Mouse (Mus musculus): ENCODE data around the gene Sprn.
A peak's percentile ranks its signal among the peaks of the same experiment; 100 is the strongest.
"Not testable (repeated sequence)": the region's sequence is repeated elsewhere in the genome, so short reads cannot be mapped to it uniquely, and the experiment has no call there.

Gene Sprn

GRCm38 (mm10) chr7:140144550-140144949 is 10.1 kb downstream of the Sprn start:
- DNase-seq (ENCODE audit: low read depth, low spot score): no peak

- DNase-seq (ENCODE audit: low read depth, low spot score): peak; percentile 77
Observed at GRCm38 (mm10) chr7:140141350-140141749, 13.3 kb downstream of the Sprn start.

- no peak for DNase-seq (ENCODE audit: low read depth, low spot score)
Observed at GRCm38 (mm10) chr7:140138021-140138310, 16.7 kb downstream of the Sprn start.

- peak; percentile 95 for DNase-seq (ENCODE audit: low read depth, low spot score)
Observed at GRCm38 (mm10) chr7:140137135-140138020, 17.3 kb downstream of the Sprn start, which contains the start of gene Mtg1. TSS of gene Mtg1 (plus strand) at chr7:140137564.

- no peak for DNase-seq (ENCODE audit: low read depth, low spot score)
Observed at GRCm38 (mm10) chr7:140135106-140135770, 19.4 kb downstream of the Sprn start.

GRCm38 (mm10) chr7:140134033-140134432 is 20.6 kb downstream of the Sprn start:
- not testable (repeated sequence) for DNase-seq (ENCODE audit: low read depth, low spot score)

- not testable (repeated sequence) for DNase-seq (ENCODE audit: low read depth, low spot score)
Observed at GRCm38 (mm10) chr7:140132184-140132583, 22.5 kb downstream of the Sprn start.

- DNase-seq (ENCODE audit: low read depth, low spot score): no peak
Observed at GRCm38 (mm10) chr7:140127911-140128310, 26.8 kb downstream of the Sprn start.

- no peak for DNase-seq (ENCODE audit: low read depth, low spot score)
Observed at GRCm38 (mm10) chr7:140126934-140127333, 27.7 kb downstream of the Sprn start.

- DNase-seq (ENCODE audit: low read depth, low spot score): no peak
Observed at GRCm38 (mm10) chr7:140126022-140126350, 28.7 kb downstream of the Sprn start.

- peak; percentile 90 for DNase-seq (ENCODE audit: low read depth, low spot score)
Observed at GRCm38 (mm10) chr7:140125278-140126021, 29.2 kb downstream of the Sprn start.

GRCm38 (mm10) chr7:140124382-140124781 is 30.3 kb downstream of the Sprn start:
- DNase-seq (ENCODE audit: low read depth, low spot score): no peak

- no peak for DNase-seq (ENCODE audit: low read depth, low spot score)
Observed at GRCm38 (mm10) chr7:140122765-140123164, 31.9 kb downstream of the Sprn start.

GRCm38 (mm10) chr7:140121338-140121910 is 33.3 kb downstream of the Sprn start:
- DNase-seq (ENCODE audit: low read depth, low spot score): no peak

GRCm38 (mm10) chr7:140120484-140120883 is 34.2 kb downstream of the Sprn start:
- DNase-seq (ENCODE audit: low read depth, low spot score): no peak

GRCm38 (mm10) chr7:140116329-140117054 is 38.2 kb downstream of the Sprn start, which contains the start of gene Echs1:
TSS of gene Echs1 (minus strand) at chr7:140116476.
- DNase-seq (ENCODE audit: low read depth, low spot score): peak; percentile 91

- peak; percentile 18 for DNase-seq (ENCODE audit: low read depth, low spot score)
Observed at GRCm38 (mm10) chr7:140115583-140116328, 38.9 kb downstream of the Sprn start, which contains the start of gene Paox. TSS of gene Paox (plus strand) at chr7:140115799.

GRCm38 (mm10) chr7:140111943-140112342 is 42.7 kb downstream of the Sprn start:
- DNase-seq (ENCODE audit: low read depth, low spot score): no peak

- DNase-seq (ENCODE audit: low read depth, low spot score): no peak
Observed at GRCm38 (mm10) chr7:140104009-140104408, 50.7 kb downstream of the Sprn start.
